Mouse (Mus musculus) G1E (cell line): ENCODE measurements at regions not wholly inside any gene's neighbourhood (a gene's known extent, or its start where the extent isn't known, plus 50 kb on each side); places are given as distances from the start of the nearest gene placed in this dataset.

Experiments used
- CTCF ChIP-seq: IDR thresholded peaks from 2 replicates; pipeline ENCODE4 v1.5.1; 2012; ENCODE audit warnings: low read depth, low read length, inconsistent platforms, mixed read lengths
- GATA1 ChIP-seq: IDR thresholded peaks from 2 replicates; pipeline ENCODE4 v1.6.1; 2012; ENCODE audit warnings: borderline replicate concordance, low read length, inconsistent platforms, mixed read lengths
- POLR2AphosphoS5 ChIP-seq: IDR thresholded peaks from 2 replicates; pipeline ENCODE4 v1.6.1; 2012; ENCODE audit warnings: low read depth, low read length, inconsistent platforms; ENCODE audit not compliant: insufficient replicate concordance
- TAL1 ChIP-seq: conservative IDR thresholded peaks from 2 replicates; pipeline ENCODE4 v1.6.1; 2012; ENCODE audit warnings: low read depth, low read length, inconsistent platforms, mixed read lengths

GRCm38 (mm10) chr15:96130531-96130930 is 156.8 kb upstream of the Arid2 start:
- no peak for TF ChIP-seq GATA1
- no peak for TF ChIP-seq CTCF
- no peak for TF ChIP-seq POLR2AphosphoS5
- no peak for TF ChIP-seq TAL1
